Mouse (Mus musculus): ENCODE measurements around the gene Sec14l1. TPM values are rescaled to one million over a fixed set of nuclear protein-coding genes. Genes with fewer than 3 reads are reported as not detected.

Gene Sec14l1
- total and polyA plus RNA-seq, 3 experiments = 42.0 to 55.9 TPM; not detected in 1

- Histone ChIP-seq H3K4me1 (ENCODE audit: control insufficient read depth in 1 of 2, insufficient read depth in 2 of 2, low read length in 2 of 2) (peaks cover 16 to 20% of the 10 kb centered on the region in 2 experiments), H3K27ac (ENCODE audit: control insufficient read depth, low read depth, low read length) (no peak overlapping the region), H3K9ac (ENCODE audit: control insufficient read depth, low read depth, low read length, poor library complexity, severe bottlenecking) (no peak overlapping the region), H3K79me2 (ENCODE audit: control insufficient read depth, insufficient read depth, low read length, poor library complexity) (no peaks in the 10 kb centered on the region), H3K36me3 (ENCODE audit: control insufficient read depth in 1 of 2, insufficient read depth in 2 of 2, low read length in 2 of 2) (peaks cover 10 to 20% of the 10 kb centered on the region in 2 experiments), H3K4me3 (ENCODE audit: control insufficient read depth in 1 of 2, insufficient read depth in 1 of 2, low read depth in 2 of 2, low read length in 2 of 2) (no peak overlapping the region), H3K9me3 (replicated peaks; ENCODE audit: insufficient read depth, low read length) (no peaks in the 10 kb centered on the region), H3K27me3 (ENCODE audit: control insufficient read depth in 1 of 2, insufficient read depth in 2 of 2, low read length in 2 of 2) (no peaks in the 10 kb centered on the region)
- TF ChIP-seq CHD2 (IDR thresholded peaks at IDR 0.05; ENCODE audit: low read length) = no peak
- TF ChIP-seq MAX (IDR thresholded peaks at IDR 0.05; ENCODE audit: low read length) = no peak
- no peak for TF ChIP-seq TAL1 (IDR thresholded peaks at IDR 0.05; ENCODE audit: low read length)
- TF ChIP-seq USF1 (IDR thresholded peaks at IDR 0.05; ENCODE audit: low read depth, low read length) = no peak
- TF ChIP-seq POLR2A (IDR thresholded peaks at IDR 0.05; ENCODE audit: control insufficient read depth in 1 of 2, insufficient read depth in 1 of 2, low read depth in 1 of 2, low read length in 2 of 2, poor library complexity in 1 of 2) = no peak
- no peak for TF ChIP-seq ZMIZ1 (IDR thresholded peaks at IDR 0.05; ENCODE audit: low read depth, low read length)
- TF ChIP-seq ELF1 (IDR thresholded peaks at IDR 0.05; ENCODE audit: low read depth, low read length) = no peak
- TF ChIP-seq POLR2AphosphoS2 (IDR thresholded peaks at IDR 0.05; ENCODE audit: low read length) = no peak
- TF ChIP-seq UBTF (IDR thresholded peaks at IDR 0.05; ENCODE audit: borderline replicate concordance, insufficient read depth, low read depth, low read length) = no peak
- TF ChIP-seq ETS1 (IDR thresholded peaks at IDR 0.05; ENCODE audit: low read depth, low read length) = no peak
- no peak for TF ChIP-seq RAD21 (IDR thresholded peaks at IDR 0.05; ENCODE audit: low read depth, low read length)
- no peak for TF ChIP-seq GATA1 (IDR thresholded peaks at IDR 0.05; ENCODE audit: low read depth, low read length)
- no peak for TF ChIP-seq CHD1 (IDR thresholded peaks at IDR 0.05; ENCODE audit: low read depth, low read length)
- no peak for TF ChIP-seq EP300 (IDR thresholded peaks at IDR 0.05; ENCODE audit: low read depth in 1 of 2, low read length in 2 of 2)
- TF ChIP-seq KAT2A (conservative IDR thresholded peaks at IDR 0.05; ENCODE audit: low read depth, low read length) = no peak
- TF ChIP-seq ZKSCAN1 (IDR thresholded peaks at IDR 0.05; ENCODE audit: low read depth, low read length) = no peak
- TF ChIP-seq JUND (IDR thresholded peaks at IDR 0.05; ENCODE audit: low read depth, low read length) = no peak
- TF ChIP-seq MEF2A (IDR thresholded peaks at IDR 0.05; ENCODE audit: extremely low read depth, insufficient replicate concordance, low read depth, low read length, poor library complexity, severe bottlenecking) = no peak
- DNase-seq (ENCODE audit: low read depth, low spot score) = no peak
Measured at GRCm38 (mm10) chr11:117146776-117147536, 32.0 kb downstream of the Sec14l1 start.

GRCm38 (mm10) chr11:117148893-117149685 lies 34.1 kb downstream of the Sec14l1 start:
- Histone ChIP-seq H3K9ac (ENCODE audit: control insufficient read depth, low read depth, low read length, poor library complexity, severe bottlenecking) (no peak overlapping the region), H3K9me3 (replicated peaks; ENCODE audit: insufficient read depth, low read length) (no peaks in the 10 kb centered on the region), H3K36me3 (ENCODE audit: control insufficient read depth in 1 of 2, insufficient read depth in 2 of 2, low read length in 2 of 2) (peaks cover 0 to 36% of the 10 kb centered on the region in 2 experiments), H3K27me3 (ENCODE audit: control insufficient read depth in 1 of 2, insufficient read depth in 2 of 2, low read length in 2 of 2) (no peaks in the 10 kb centered on the region), H3K27ac (ENCODE audit: control insufficient read depth, low read depth, low read length) (no peak overlapping the region), H3K4me1 (ENCODE audit: control insufficient read depth in 1 of 2, insufficient read depth in 2 of 2, low read length in 2 of 2) (peaks cover 25 to 38% of the 10 kb centered on the region in 2 experiments), H3K4me3 (ENCODE audit: control insufficient read depth in 1 of 2, insufficient read depth in 1 of 2, low read depth in 2 of 2, low read length in 2 of 2) (no peak overlapping the region), H3K79me2 (ENCODE audit: control insufficient read depth, insufficient read depth, low read length, poor library complexity) (no peaks in the 10 kb centered on the region)
- TF ChIP-seq POLR2A (IDR thresholded peaks at IDR 0.05; ENCODE audit: control insufficient read depth in 1 of 2, insufficient read depth in 1 of 2, low read depth in 1 of 2, low read length in 2 of 2, poor library complexity in 1 of 2) (no peak), CHD1 (IDR thresholded peaks at IDR 0.05; ENCODE audit: low read depth, low read length) (no peak), HCFC1 (IDR thresholded peaks at IDR 0.05; ENCODE audit: low read depth, low read length) (no peak), MAZ (IDR thresholded peaks at IDR 0.05; ENCODE audit: low read depth, low read length) (no peak), MYB (IDR thresholded peaks at IDR 0.05; ENCODE audit: low read depth, low read length) (no peak), SIN3A (IDR thresholded peaks at IDR 0.05; ENCODE audit: low read length) (no peak), ZMIZ1 (IDR thresholded peaks at IDR 0.05; ENCODE audit: low read depth, low read length) (no peak)
- no peak for DNase-seq (ENCODE audit: low read depth, low spot score)

Measured in MEL (cell line).